In genomic region chr1:106711356-106712125, GRCm38 (mm10) we compare ENCODE assay signal across 8 mouse cellular contexts. TPM values are rescaled to one million over a fixed set of nuclear protein-coding genes. Genes with fewer than 3 reads are reported as not detected.
DNase-seq lines count a peak whose midpoint lies in the region; ATAC-seq lines count a peak whose summit lies in the region.

No protein-coding gene starts in this region.

- peak overlapping the region; percentile 91 for H3K4me2 ChIP-seq in midbrain, embryonic 13.5 days (replicated peaks)

- peaks cover 10% of the 10 kb centered on the region for H3K27me3 ChIP-seq in embryonic facial prominence, embryonic 10.5 days (replicated peaks; ENCODE audit: low read depth, poor library complexity, severe bottlenecking)
- H3K27me3 ChIP-seq in midbrain, embryonic 13.5 days = peaks cover 10% of the 10 kb centered on the region; the same call in 1 of the 2 replicates

- peak overlapping the region; percentile 80 for H3K4me3 ChIP-seq in embryonic facial prominence, embryonic 10.5 days
- peak overlapping the region; percentile 69 for H3K4me3 ChIP-seq in midbrain, embryonic 13.5 days (replicated peaks)

- H3K4me1 ChIP-seq in embryonic facial prominence, embryonic 10.5 days = peaks cover 25% of the 10 kb centered on the region
- H3K4me1 ChIP-seq in midbrain, embryonic 13.5 days (replicated peaks) = peaks cover 30% of the 10 kb centered on the region

- no peak overlapping the region for H3K27ac ChIP-seq in embryonic facial prominence, embryonic 10.5 days (replicated peaks)
- no peak overlapping the region for H3K27ac ChIP-seq in midbrain, embryonic 13.5 days

- no peaks in the 10 kb centered on the region for H3K9me3 ChIP-seq in embryonic facial prominence, embryonic 10.5 days
- H3K9me3 ChIP-seq in midbrain, embryonic 13.5 days = no peaks in the 10 kb centered on the region

- H3K9ac ChIP-seq in midbrain, embryonic 13.5 days (replicated peaks) = peak overlapping the region; percentile 87; the same call in 1 of the 2 replicates

- peak; percentile 34 for DNase-seq in kidney, adult 18-20 months
- no peak for DNase-seq in kidney, adult 9 months
- no peak for DNase-seq in embryonic facial prominence, embryonic 10.5 days (ENCODE audit: low spot score)
- DNase-seq in induced T-regulatory cell, adult 2 months (ENCODE audit: low read depth) = peak; percentile 52
- DNase-seq in layer of hippocampus, adult 9-10 months (ENCODE audit: low spot score) = no peak
- no peak for DNase-seq in layer of hippocampus, adult 8-10 months (ENCODE audit: low spot score in 2 of 2)
- DNase-seq in embryo, embryonic 10.5 days (ENCODE audit: low spot score) = no peak

- 79% methylated on average over 12 of the region's 12 CpGs for WGBS in embryonic facial prominence, embryonic 10.5 days
- 75% methylated on average over 12 of the region's 12 CpGs for WGBS in midbrain, embryonic 13.5 days

- no peaks in the 10 kb centered on the region for H3K36me3 ChIP-seq in embryonic facial prominence, embryonic 10.5 days (replicated peaks)
- H3K36me3 ChIP-seq in midbrain, embryonic 13.5 days = no peaks in the 10 kb centered on the region

- no peak for ATAC-seq in midbrain, embryonic 13.5 days

RNA-seq across cellular contexts. Expression of gene Bcl2, which starts 2.5 kb away (rescaled TPM):
- polyA plus RNA-seq in embryonic facial prominence, embryonic 10.5 days (2016; fragmentation: Nextera tagmentation; extraction: Ambion mirVana) = 9.4 and 10.8 TPM in 2 replicates
- polyA plus RNA-seq in midbrain, embryonic 13.5 days (2015; fragmentation: Nextera tagmentation; extraction: Ambion mirVana) = 11.5 and 11.8 TPM in 2 replicates
- total RNA-seq in layer of hippocampus, adult 8-10 months (2022) = 10 to 100 TPM in 3 of 4 experiments, 1 to 10 TPM in 1; 9.8 to 11.6 (median 11.2) TPM

RNA-seq across cellular contexts. Expression of gene Kdsr, which starts 48.0 kb away (rescaled TPM):
- 9.7 and 10.1 TPM in 2 replicates for polyA plus RNA-seq in embryonic facial prominence, embryonic 10.5 days (2016; fragmentation: Nextera tagmentation; extraction: Ambion mirVana)
- polyA plus RNA-seq in midbrain, embryonic 13.5 days (2015; fragmentation: Nextera tagmentation; extraction: Ambion mirVana) = 13.0 and 13.3 TPM in 2 replicates
- total RNA-seq in layer of hippocampus, adult 8-10 months (2022) = 10 to 100 TPM; 25.5 to 28.9 (median 27.8) TPM

Comparison
In these comparisons a context has a peak if more than half of its experiments do, and no peak if none do; other contexts are left out.
1. DNase-seq: peak in kidney, adult 18-20 months (single experiment) and induced T-regulatory cell, adult 2 months (single experiment); none in kidney, adult 9 months (single experiment), embryonic facial prominence, embryonic 10.5 days (single experiment), layer of hippocampus, adult 9-10 months (single experiment), layer of hippocampus, adult 8-10 months (0 of 2) and embryo, embryonic 10.5 days (single experiment).